Mouse (Mus musculus): ENCODE data around the gene Kcnk16.

GRCm38 (mm10) chr14:20221083-20221482, 47.9 kb downstream of the Kcnk16 start:
- no peak for TF ChIP-seq CTCF (IDR thresholded peaks at IDR 0.05; ENCODE audit: low read depth)
- TF ChIP-seq EP300 (IDR thresholded peaks at IDR 0.05; ENCODE audit: low read depth): no peak
